22 mouse cellular contexts compared by ENCODE assay signal in the genomic region with DNA sequence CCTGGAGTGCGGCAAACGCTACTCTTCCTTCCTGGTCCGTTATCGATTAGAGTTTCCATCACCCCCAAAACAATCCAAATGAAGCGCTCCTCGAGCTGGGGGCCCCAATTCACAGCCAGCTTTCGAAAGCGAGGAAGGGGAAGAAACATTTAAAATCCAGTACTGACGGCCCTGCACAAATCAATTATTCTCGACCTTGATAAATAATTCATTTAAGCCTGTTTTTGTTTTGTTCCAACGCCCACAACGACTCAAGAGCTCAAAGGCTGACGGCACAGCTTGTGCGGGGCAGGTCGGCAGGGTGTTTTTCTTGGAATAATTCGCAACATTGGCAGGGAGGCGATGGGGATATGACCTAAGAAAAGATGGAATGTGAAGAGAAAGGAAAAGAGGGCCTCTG. TPM values are rescaled to one million over a fixed set of nuclear protein-coding genes. Genes with fewer than 3 reads are reported as not detected.
DNase-seq lines count a peak whose midpoint lies in the region; ATAC-seq and TF ChIP-seq lines count a peak whose summit lies in the region.
"Had no signal": no experiment of that assay in that cellular context is flagged by ENCODE, and none has a peak within 500 bp of the region (broad histone marks: within the 10 kb centered on the region; RNA-seq: fewer than 3 reads in every experiment).

No protein-coding gene starts in this region.

- no peak for ATAC-seq in hindbrain, embryonic 12.5 days (ENCODE audit: low FRiP score)
- ATAC-seq in forebrain, embryonic 13.5 days: no peak
- no peak for ATAC-seq in midbrain, embryonic 13.5 days
- ATAC-seq: intestine, postnatal 0 days had no signal

- peaks cover 100% of the 10 kb centered on the region for H3K27me3 ChIP-seq in hindbrain, embryonic 10.5 days (ENCODE audit: insufficient read depth, poor library complexity, severe bottlenecking)
- peaks cover 91% of the 10 kb centered on the region for H3K27me3 ChIP-seq in hindbrain, embryonic 12.5 days
- peaks cover 96% of the 10 kb centered on the region for H3K27me3 ChIP-seq in forebrain, embryonic 13.5 days
- H3K27me3 ChIP-seq in midbrain, embryonic 13.5 days: peaks cover 82% of the 10 kb centered on the region

- DNase-seq in hindbrain, embryonic 10.5 days (ENCODE audit: low spot score): peak; percentile 30
- DNase-seq in brain, embryonic 14.5 days (ENCODE audit: low read depth): peak; percentile 60
- DNase-seq in kidney, postnatal 14 days: no peak
- DNase-seq in spleen, postnatal 10 days (ENCODE audit: low spot score in 2 of 2): no peak
- DNase-seq in layer of hippocampus, adult 8-10 months (ENCODE audit: low spot score in 2 of 2): no peak
- DNase-seq: adrenal gland, adult 2 months; gastrocnemius, postnatal 14 days; layer of hippocampus, postnatal 36 days; lung, postnatal 14 days; thymus, postnatal 36 days had no signal

- WGBS in hindbrain, embryonic 10.5 days: 1% methylated on average over 17 of the region's 17 CpGs
- under 1% methylated on average over 17 of the region's 17 CpGs for WGBS in hindbrain, embryonic 12.5 days
- WGBS in forebrain, embryonic 13.5 days: 2% methylated on average over 17 of the region's 17 CpGs
- WGBS in midbrain, embryonic 13.5 days: under 1% methylated on average over 17 of the region's 17 CpGs

- 0 out of 2 replicates have a peak overlapping the region, but pooled peaks have one; percentile 21 for H3K4me3 ChIP-seq in hindbrain, embryonic 10.5 days
- H3K4me3 ChIP-seq in hindbrain, embryonic 12.5 days: no peak overlapping the region
- 0 out of 2 replicates have a peak overlapping the region, but pooled peaks have one; percentile 4 for H3K4me3 ChIP-seq in forebrain, embryonic 13.5 days
- H3K4me3 ChIP-seq in midbrain, embryonic 13.5 days (replicated peaks): peak overlapping the region; percentile 61
- H3K4me3 ChIP-seq: embryonic facial prominence, embryonic 12.5 days; heart, embryonic 10.5 days; limb, embryonic 12.5 days; stomach, embryonic 15.5 days had no signal

- peaks cover 53% of the 10 kb centered on the region for H3K4me1 ChIP-seq in hindbrain, embryonic 10.5 days (replicated peaks)
- H3K4me1 ChIP-seq in hindbrain, embryonic 12.5 days: peaks cover 30% of the 10 kb centered on the region
- peaks cover 63% of the 10 kb centered on the region for H3K4me1 ChIP-seq in forebrain, embryonic 13.5 days
- H3K4me1 ChIP-seq in midbrain, embryonic 13.5 days (replicated peaks): peaks cover 54% of the 10 kb centered on the region

- H3K4me2 ChIP-seq in hindbrain, embryonic 12.5 days (replicated peaks): no peak overlapping the region
- H3K4me2 ChIP-seq in forebrain, embryonic 13.5 days: peak overlapping the region; percentile 86
- H3K4me2 ChIP-seq in midbrain, embryonic 13.5 days (replicated peaks): peak overlapping the region; percentile 73
- H3K4me2 ChIP-seq: embryonic facial prominence, embryonic 12.5 days; limb, embryonic 12.5 days; stomach, embryonic 15.5 days had no signal

- no peak for TF ChIP-seq POLR2A in brain, embryonic 14.5 days (IDR thresholded peaks at IDR 0.05; ENCODE audit: borderline replicate concordance, extremely low read depth, insufficient read depth, insufficient read length, poor library complexity, severe bottlenecking)

- H3K36me3 ChIP-seq in hindbrain, embryonic 10.5 days: no peaks in the 10 kb centered on the region
- no peaks in the 10 kb centered on the region for H3K36me3 ChIP-seq in hindbrain, embryonic 12.5 days
- no peaks in the 10 kb centered on the region for H3K36me3 ChIP-seq in forebrain, embryonic 13.5 days (ENCODE audit: poor library complexity, severe bottlenecking)
- no peaks in the 10 kb centered on the region for H3K36me3 ChIP-seq in midbrain, embryonic 13.5 days
- H3K36me3 ChIP-seq: embryonic facial prominence, embryonic 12.5 days; heart, embryonic 10.5 days; limb, embryonic 12.5 days; stomach, embryonic 15.5 days had no signal

- H3K9me3 ChIP-seq in hindbrain, embryonic 10.5 days: no peaks in the 10 kb centered on the region
- H3K9me3 ChIP-seq in hindbrain, embryonic 12.5 days (replicated peaks): no peaks in the 10 kb centered on the region
- H3K9me3 ChIP-seq in forebrain, embryonic 13.5 days (replicated peaks): no peaks in the 10 kb centered on the region
- no peaks in the 10 kb centered on the region for H3K9me3 ChIP-seq in midbrain, embryonic 13.5 days
- H3K9me3 ChIP-seq: embryonic facial prominence, embryonic 12.5 days; heart, embryonic 10.5 days; limb, embryonic 12.5 days; stomach, embryonic 15.5 days had no signal

- no peak overlapping the region for H3K9ac ChIP-seq in hindbrain, embryonic 12.5 days
- H3K9ac ChIP-seq in forebrain, embryonic 13.5 days: no peak overlapping the region
- H3K9ac ChIP-seq in midbrain, embryonic 13.5 days (replicated peaks): peak overlapping the region; percentile 44
- H3K9ac ChIP-seq: embryonic facial prominence, embryonic 12.5 days; limb, embryonic 12.5 days; liver, embryonic 14.5 days; stomach, embryonic 15.5 days had no signal

- H3K27ac ChIP-seq in hindbrain, embryonic 10.5 days: no peak overlapping the region
- no peak overlapping the region for H3K27ac ChIP-seq in hindbrain, embryonic 12.5 days
- no peak overlapping the region for H3K27ac ChIP-seq in forebrain, embryonic 13.5 days
- peak overlapping the region; percentile 81 for H3K27ac ChIP-seq in midbrain, embryonic 13.5 days
- H3K27ac ChIP-seq: embryonic facial prominence, embryonic 12.5 days; heart, embryonic 10.5 days; limb, embryonic 12.5 days; liver, embryonic 14.5 days; stomach, embryonic 15.5 days had no signal

- TF ChIP-seq CTCF in brain, embryonic 14.5 days (IDR thresholded peaks at IDR 0.05; ENCODE audit: borderline replicate concordance, extremely low read depth, insufficient read depth, insufficient read length): no peak

RNA-seq across cellular contexts. Expression of gene Barhl2, which starts 2.6 kb away (rescaled TPM):
- 1.1 and 1.4 TPM in 2 replicates for polyA plus RNA-seq in hindbrain, embryonic 10.5 days (2016; fragmentation: Nextera tagmentation; extraction: Ambion mirVana)
- 1.3 and 1.4 TPM in 2 replicates for polyA plus RNA-seq in hindbrain, embryonic 12.5 days (2016; fragmentation: Nextera tagmentation; extraction: Ambion mirVana)
- polyA plus RNA-seq in brain, embryonic 14.5 days (2012; rRNA removed): 18.0 and 26.0 TPM in 2 replicates
- 1.8 and 5.5 TPM in 2 replicates for polyA plus RNA-seq in forebrain, embryonic 13.5 days (2015; fragmentation: Nextera tagmentation; extraction: Ambion mirVana)
- polyA plus RNA-seq in midbrain, embryonic 13.5 days (2015; fragmentation: Nextera tagmentation; extraction: Ambion mirVana): 12.9 and 14.4 TPM in 2 replicates
- under 1 TPM in 1 of 4 experiments, not detected in 3; 0.14 TPM for total RNA-seq in layer of hippocampus, adult 8-10 months (2022)
- total RNA-seq: adrenal gland, adult 2 months; gastrocnemius, postnatal 14 days; heart, postnatal 25 days; megakaryocyte-erythroid progenitor cell, adult 5-6 weeks; MEL had no signal
- polyA plus RNA-seq: adrenal gland, adult 2 months; embryonic facial prominence, embryonic 12.5 days; heart, embryonic 10.5 days; intestine, postnatal 0 days; limb, embryonic 12.5 days; stomach, embryonic 15.5 days had no signal

Comparison
In these comparisons a context has a peak if more than half of its experiments do, and no peak if none do; other contexts are left out.
1. DNase-seq: peak in hindbrain, embryonic 10.5 days (single experiment) and brain, embryonic 14.5 days (single experiment); none in kidney, postnatal 14 days (single experiment), spleen, postnatal 10 days (0 of 2) and layer of hippocampus, adult 8-10 months (0 of 2).